Mouse (Mus musculus) gonadal fat pad, adult 2 months (tissue): ENCODE measurements around the gene Mrps27. TPM values are rescaled to one million over a fixed set of nuclear protein-coding genes. Genes with fewer than 3 reads are reported as not detected.

ENCODE experiments used
- DNase-seq: peaks from one replicate; pipeline ENCODE4 v3.0.0-alpha.2; 2012; ENCODE audit warnings: low read depth
- polyA plus RNA-seq: library from polyadenylated mRNA; depleted of rRNA; stranded (reverse); fragments of >200 nt; gene quantifications from 2 replicates; pipeline ENCODE4 v1.2.3, GENCODE M21; 2012

The Mrps27 gene
- polyA plus RNA-seq, 1 experiment, result 15.3 TPM

- DNase-seq, result no peak
Observed at GRCm38 (mm10) chr13:99387901-99388811, 43.6 kb downstream of the Mrps27 start.

GRCm38 (mm10) chr13:99391417-99391816, 46.8 kb downstream of the Mrps27 start:
- no peak for DNase-seq

GRCm38 (mm10) chr13:99393128-99393527, 48.5 kb downstream of the Mrps27 start:
- DNase-seq, result no peak

GRCm38 (mm10) chr13:99394694-99395093, 50.1 kb downstream of the Mrps27 start:
- no peak for DNase-seq

GRCm38 (mm10) chr13:99395531-99395930, 50.9 kb downstream of the Mrps27 start:
- no peak for DNase-seq

- no peak for DNase-seq
Observed at GRCm38 (mm10) chr13:99397228-99397627, 52.6 kb downstream of the Mrps27 start.

GRCm38 (mm10) chr13:99398149-99398701, 53.6 kb downstream of the Mrps27 start:
- DNase-seq, result no peak

GRCm38 (mm10) chr13:99399373-99399772, 54.8 kb downstream of the Mrps27 start:
- DNase-seq, result no peak

GRCm38 (mm10) chr13:99409216-99409615, 64.6 kb downstream of the Mrps27 start:
- DNase-seq, result no peak

GRCm38 (mm10) chr13:99410611-99411515, 66.3 kb downstream of the Mrps27 start:
- no peak for DNase-seq

GRCm38 (mm10) chr13:99411761-99412160, 67.2 kb downstream of the Mrps27 start:
- no peak for DNase-seq

- peak; percentile 17 for DNase-seq
Observed at GRCm38 (mm10) chr13:99412477-99413080, 68.0 kb downstream of the Mrps27 start.

GRCm38 (mm10) chr13:99413481-99414351, 69.1 kb downstream of the Mrps27 start:
- no peak for DNase-seq

- no peak for DNase-seq
Observed at GRCm38 (mm10) chr13:99414352-99414742, 69.8 kb downstream of the Mrps27 start.

GRCm38 (mm10) chr13:99416601-99417000, 72.0 kb downstream of the Mrps27 start:
- DNase-seq, result no peak

GRCm38 (mm10) chr13:99423581-99423980, 79.0 kb downstream of the Mrps27 start:
- no peak for DNase-seq

- no peak for DNase-seq
Observed at GRCm38 (mm10) chr13:99433068-99434008, 88.8 kb downstream of the Mrps27 start.

GRCm38 (mm10) chr13:99434494-99434893, 89.9 kb downstream of the Mrps27 start:
- DNase-seq, result no peak

- DNase-seq, result no peak
Observed at GRCm38 (mm10) chr13:99437051-99437450, 92.5 kb downstream of the Mrps27 start.

GRCm38 (mm10) chr13:99439357-99439756, 94.8 kb downstream of the Mrps27 start:
- DNase-seq, result no peak
